Mouse (Mus musculus) embryonic facial prominence, embryonic 13.5 days (tissue): Measurements from ENCODE around the gene Chid1. TPM values are rescaled to one million over a fixed set of nuclear protein-coding genes. Genes with fewer than 3 reads are reported as not detected.

Experiments used
- ATAC-seq: fragments of 200-750 bp; cut with Nextera tagmentation; 2 replicates; pipeline ENCODE4 v1.8.0; 2017; ENCODE audit warnings: low read depth; ENCODE audit not compliant: insufficient number of reproducible peaks, insufficient read depth, low FRiP score, low TSS enrichment
- H3K27ac ChIP-seq: fragments of 300-500 bp; sonication (generic); 2 replicates; pipeline ENCODE4 v1.5.1; 2015; ENCODE audit warnings: moderate library complexity, mild to moderate bottlenecking, inconsistent platforms
- H3K27me3 ChIP-seq: fragments of 300-500 bp; sonication (generic); 2 replicates; pipeline ENCODE4 v1.6.1; 2015; ENCODE audit warnings: mild to moderate bottlenecking, inconsistent platforms
- H3K36me3 ChIP-seq: fragments of 300-500 bp; sonication (generic); 2 replicates; pipeline ENCODE4 v1.6.1; 2015; ENCODE audit warnings: mild to moderate bottlenecking, inconsistent platforms
- H3K4me1 ChIP-seq: fragments of 300-500 bp; sonication (generic); 2 replicates; pipeline ENCODE4 v1.6.1; 2015; ENCODE audit warnings: inconsistent platforms
- H3K4me2 ChIP-seq: fragments of 300-500 bp; sonication (generic); 2 replicates; pipeline ENCODE4 v1.6.1; 2015; ENCODE audit warnings: moderate library complexity, mild to moderate bottlenecking, inconsistent platforms
- H3K4me3 ChIP-seq: fragments of 300-500 bp; sonication (generic); 2 replicates; pipeline ENCODE4 v1.5.1; 2015; ENCODE audit warnings: mild to moderate bottlenecking, inconsistent platforms
- H3K9ac ChIP-seq: fragments of 300-500 bp; sonication (generic); 2 replicates; pipeline ENCODE4 v1.6.1; 2015; ENCODE audit warnings: mild to moderate bottlenecking, inconsistent platforms
- H3K9me3 ChIP-seq: fragments of 300-500 bp; sonication (generic); 2 replicates; pipeline ENCODE4 v1.6.1; 2016; ENCODE audit warnings: inconsistent platforms
- WGBS: fragments of 180-500 bp; shearing (Covaris S2); methylation state at CpG from one replicate; pipeline ENCODE4 v1.1.7; 2015; ENCODE audit warnings: mixed read lengths; 5-methylcytosine and 5-hydroxymethylcytosine counted together
- polyA plus RNA-seq: library from polyadenylated mRNA; unstranded; fragments of >200 nt; fragmentation: Nextera tagmentation; extraction: Ambion mirVana; gene quantifications from 2 replicates; pipeline ENCODE4 v1.2.1, GENCODE M21; 2015

The Chid1 gene
- polyA plus RNA-seq: 34.6 and 40.5 TPM in 2 replicates

- Histone ChIP-seq H3K4me2 (peak within 1 kb of the TSS; percentile 78), H3K4me3 (peak within 1 kb of the TSS; percentile 78), H3K4me1 (peaks cover 19% of the 10 kb centered on the region), H3K9ac (peak within 1 kb of the TSS; percentile 81), H3K36me3 (no peaks in the 10 kb centered on the region), H3K27ac (peak within 1 kb of the TSS; percentile 81), H3K27me3 (no peaks in the 10 kb centered on the region), H3K9me3 (no peaks in the 10 kb centered on the region)
- 1% methylated on average over 46 of the region's 46 CpGs for WGBS
- ATAC-seq: peak; percentile 93
Measured at GRCm38 (mm10) chr7:141539556-141540311, at the start of gene Chid1. TSS of gene Chid1 (minus strand) at chr7:141539857.

DNA sequence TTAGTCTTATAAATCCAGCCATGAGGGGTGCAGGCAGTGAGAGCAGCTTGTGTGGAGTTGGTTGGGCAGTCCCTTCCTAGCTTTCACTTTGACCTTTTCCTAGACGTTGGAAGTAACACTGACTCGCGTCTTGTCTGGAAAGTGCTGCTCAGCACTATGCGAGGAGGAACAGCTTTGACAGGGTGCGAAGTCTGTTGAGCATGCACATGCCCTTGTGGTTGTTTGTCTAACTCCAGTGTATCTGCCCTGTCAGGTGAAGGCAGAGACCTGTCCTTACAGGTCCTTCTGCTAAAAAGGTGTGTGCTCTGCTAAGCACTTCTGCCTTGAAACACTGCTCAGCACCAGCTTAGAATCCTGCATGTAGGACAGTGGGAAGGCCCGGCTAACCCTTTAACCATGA lies 49.2 kb upstream of the Chid1 start:
- Histone ChIP-seq H3K4me3 (no peak overlapping the region), H3K9ac (no peak overlapping the region), H3K36me3 (peaks cover 39% of the 10 kb centered on the region), H3K9me3 (no peaks in the 10 kb centered on the region), H3K4me2 (no peak overlapping the region), H3K4me1 (peaks cover 8% of the 10 kb centered on the region), H3K27me3 (no peaks in the 10 kb centered on the region), H3K27ac (no peak overlapping the region)
- 87% methylated on average over 6 of the region's 6 CpGs for WGBS
- ATAC-seq: no peak

DNA sequence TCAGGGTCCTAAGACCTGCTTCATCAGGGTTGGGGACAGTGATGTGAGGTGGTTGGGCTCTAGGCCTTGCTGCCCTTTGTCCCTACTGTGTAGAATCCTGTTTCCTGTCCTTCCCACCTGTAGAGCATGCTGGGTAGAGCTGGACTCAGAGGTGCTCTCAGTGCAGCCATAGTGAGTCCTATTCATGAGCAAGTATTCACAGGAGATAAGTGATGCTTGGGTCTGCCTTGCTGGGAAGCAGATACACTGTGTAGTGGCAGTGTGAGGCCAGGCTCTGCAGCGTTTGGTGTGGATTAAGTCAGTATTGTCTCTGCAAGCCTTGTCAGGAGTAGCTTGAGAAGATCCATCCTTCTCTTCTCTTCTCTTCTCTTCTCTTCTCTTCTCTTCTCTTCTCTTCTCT lies 46.2 kb upstream of the Chid1 start:
- H3K36me3 ChIP-seq: peaks cover 24% of the 10 kb centered on the region
- no peaks in the 10 kb centered on the region for H3K9me3 ChIP-seq
- no peak overlapping the region for H3K4me3 ChIP-seq
- 76% methylated on average over 1 of the region's 1 CpGs for WGBS
- H3K27ac ChIP-seq: no peak overlapping the region
- H3K27me3 ChIP-seq: no peaks in the 10 kb centered on the region
- H3K4me2 ChIP-seq: no peak overlapping the region
- H3K9ac ChIP-seq: no peak overlapping the region
- peaks cover 8% of the 10 kb centered on the region for H3K4me1 ChIP-seq
- ATAC-seq: no peak

DNA sequence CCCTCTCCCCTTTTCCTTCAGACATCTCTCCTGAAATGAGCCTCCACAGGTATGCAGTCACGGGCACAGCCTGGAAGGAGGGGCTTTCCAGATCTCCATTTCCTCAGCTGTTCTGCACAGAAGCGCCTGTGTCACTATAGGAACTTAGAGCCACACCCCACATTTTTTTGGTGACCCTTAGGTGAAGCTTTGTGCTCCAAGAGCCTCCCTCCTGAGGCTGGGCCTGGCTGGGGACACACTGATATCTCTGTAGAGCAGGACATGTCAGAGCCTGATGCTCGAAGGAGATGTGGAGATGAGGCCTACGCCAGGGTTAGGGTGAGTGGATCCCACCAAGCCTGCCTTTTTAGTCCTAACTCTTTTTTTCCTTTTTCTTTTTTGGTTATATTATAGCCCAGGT lies 45.6 kb upstream of the Chid1 start:
- Histone ChIP-seq H3K4me1 (peaks cover 8% of the 10 kb centered on the region), H3K27me3 (no peaks in the 10 kb centered on the region), H3K9me3 (no peaks in the 10 kb centered on the region), H3K36me3 (peaks cover 18% of the 10 kb centered on the region), H3K9ac (no peak overlapping the region), H3K4me3 (no peak overlapping the region), H3K27ac (no peak overlapping the region), H3K4me2 (no peak overlapping the region)
- 73% methylated on average over 4 of the region's 4 CpGs for WGBS
- ATAC-seq: no peak

- 83% methylated on average over 4 of the region's 5 CpGs for WGBS
- H3K27me3 ChIP-seq: no peaks in the 10 kb centered on the region
- H3K4me3 ChIP-seq: no peak overlapping the region
- no peak overlapping the region for H3K9ac ChIP-seq
- H3K4me2 ChIP-seq: no peak overlapping the region
- H3K27ac ChIP-seq: no peak overlapping the region
- no peak for ATAC-seq
- H3K4me1 ChIP-seq: peaks cover 8% of the 10 kb centered on the region
- H3K9me3 ChIP-seq: no peaks in the 10 kb centered on the region
- peaks cover 12% of the 10 kb centered on the region for H3K36me3 ChIP-seq
Measured at GRCm38 (mm10) chr7:141584048-141584841, 44.6 kb upstream of the Chid1 start.

- no peaks in the 10 kb centered on the region for H3K27me3 ChIP-seq
- peaks cover 3% of the 10 kb centered on the region; the same call in 1 of the 2 replicates for H3K4me1 ChIP-seq
- no peak overlapping the region for H3K4me3 ChIP-seq
- H3K27ac ChIP-seq: no peak overlapping the region
- H3K4me2 ChIP-seq: no peak overlapping the region
- 0 out of 2 replicates have a peak, but pooled peaks cover 2% of the 10 kb centered on the region for H3K36me3 ChIP-seq
- H3K9me3 ChIP-seq: no peaks in the 10 kb centered on the region
- H3K9ac ChIP-seq: no peak overlapping the region
- no peak for ATAC-seq
- 84% methylated on average over 7 of the region's 7 CpGs for WGBS
Measured at GRCm38 (mm10) chr7:141581323-141581722, 41.7 kb upstream of the Chid1 start.

- Histone ChIP-seq H3K9ac (no peak overlapping the region), H3K9me3 (no peaks in the 10 kb centered on the region), H3K27me3 (no peaks in the 10 kb centered on the region), H3K36me3 (0 out of 2 replicates have a peak, but pooled peaks cover 2% of the 10 kb centered on the region), H3K4me2 (no peak overlapping the region), H3K4me1 (no peaks in the 10 kb centered on the region), H3K4me3 (no peak overlapping the region), H3K27ac (no peak overlapping the region)
- no peak for ATAC-seq
- 94% methylated on average over 2 of the region's 2 CpGs for WGBS
Measured at GRCm38 (mm10) chr7:141578943-141579342, 39.3 kb upstream of the Chid1 start.

GRCm38 (mm10) chr7:141578511-141578910 lies 38.9 kb upstream of the Chid1 start:
- no peak overlapping the region for H3K4me2 ChIP-seq
- 0 out of 2 replicates have a peak, but pooled peaks cover 2% of the 10 kb centered on the region for H3K36me3 ChIP-seq
- WGBS: 94% methylated on average over 1 of the region's 1 CpGs
- no peak overlapping the region for H3K4me3 ChIP-seq
- no peaks in the 10 kb centered on the region for H3K27me3 ChIP-seq
- H3K9me3 ChIP-seq: no peaks in the 10 kb centered on the region
- H3K27ac ChIP-seq: no peak overlapping the region
- no peaks in the 10 kb centered on the region for H3K4me1 ChIP-seq
- no peak for ATAC-seq
- H3K9ac ChIP-seq: no peak overlapping the region

DNA sequence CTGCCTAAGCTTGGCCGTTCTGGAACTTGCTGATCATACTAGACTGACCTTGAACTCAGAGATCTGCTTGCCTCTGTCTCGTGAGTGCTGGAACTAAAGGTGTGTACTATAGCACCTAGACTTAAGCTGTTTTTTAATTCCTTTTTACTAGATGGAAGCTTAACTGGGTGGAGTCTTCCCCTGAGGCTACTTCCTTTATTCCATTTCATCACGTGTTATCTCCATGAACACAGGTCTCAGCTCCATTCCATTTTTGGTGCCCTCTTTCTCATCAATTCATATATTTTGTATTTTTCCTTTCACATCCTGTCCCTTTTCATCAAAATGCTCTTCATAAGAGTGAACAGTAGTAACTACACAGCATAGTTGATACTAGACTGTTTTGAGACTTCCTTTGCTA lies 38.1 kb upstream of the Chid1 start:
- H3K9me3 ChIP-seq: no peaks in the 10 kb centered on the region
- no peak overlapping the region for H3K4me2 ChIP-seq
- no peaks in the 10 kb centered on the region for H3K4me1 ChIP-seq
- no peak overlapping the region for H3K4me3 ChIP-seq
- H3K27me3 ChIP-seq: no peaks in the 10 kb centered on the region
- H3K27ac ChIP-seq: no peak overlapping the region
- no peak overlapping the region for H3K9ac ChIP-seq
- 0 out of 2 replicates have a peak, but pooled peaks cover 2% of the 10 kb centered on the region for H3K36me3 ChIP-seq
- ATAC-seq: no peak
- 79% methylated on average over 3 of the region's 3 CpGs for WGBS

DNA sequence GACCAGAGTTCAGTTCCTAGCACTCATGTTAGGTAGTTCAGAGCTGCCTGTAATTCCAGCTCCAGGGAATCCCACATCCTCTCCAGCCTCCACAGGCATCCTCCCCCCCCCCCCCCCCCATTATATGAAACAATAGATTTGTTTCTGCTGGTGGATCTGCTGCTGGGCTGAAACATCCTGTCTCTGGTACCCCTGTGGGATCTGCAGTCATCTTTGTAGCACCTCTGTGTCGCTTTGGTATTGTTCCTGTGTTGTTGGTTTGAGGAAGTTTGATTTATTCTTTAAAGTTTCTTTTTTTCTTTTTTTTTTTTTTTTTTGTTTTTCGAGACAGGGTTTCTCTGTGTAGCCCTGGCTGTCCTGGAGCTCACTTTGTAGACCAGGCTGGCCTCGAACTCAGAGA lies 35.8 kb upstream of the Chid1 start:
- Histone ChIP-seq H3K9me3 (no peaks in the 10 kb centered on the region), H3K4me3 (no peak overlapping the region), H3K36me3 (0 out of 2 replicates have a peak, but pooled peaks cover 2% of the 10 kb centered on the region), H3K9ac (no peak overlapping the region), H3K4me1 (no peaks in the 10 kb centered on the region), H3K4me2 (no peak overlapping the region), H3K27ac (no peak overlapping the region), H3K27me3 (no peaks in the 10 kb centered on the region)
- no peak for ATAC-seq
- 85% methylated on average over 3 of the region's 3 CpGs for WGBS

DNA sequence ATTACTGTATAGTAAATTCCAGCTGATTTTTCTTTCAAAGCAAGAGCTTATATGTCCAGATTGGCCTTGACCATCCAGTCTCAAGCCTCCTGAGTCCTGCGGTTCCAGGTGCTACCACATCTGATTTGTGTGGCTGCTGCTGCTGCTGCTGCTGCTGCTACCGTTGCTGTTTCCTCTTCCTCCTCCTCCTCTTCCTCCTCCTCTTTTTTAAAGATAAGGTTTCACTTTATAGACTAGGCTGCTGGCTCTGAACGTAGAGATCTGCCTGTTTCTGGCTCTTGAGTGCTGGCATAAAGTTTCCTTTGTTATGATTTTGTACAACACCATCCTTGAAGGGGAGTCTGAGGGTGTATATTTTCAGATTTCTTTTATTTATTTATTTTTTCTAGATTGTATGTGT lies 34.4 kb upstream of the Chid1 start:
- WGBS: 75% methylated on average over 3 of the region's 3 CpGs
- no peaks in the 10 kb centered on the region for H3K36me3 ChIP-seq
- H3K4me2 ChIP-seq: no peak overlapping the region

More for the DNA sequence above, 34.4 kb upstream of the Chid1 start:
- Histone ChIP-seq H3K4me1 (peaks cover 3% of the 10 kb centered on the region; the same call in 1 of the 2 replicates), H3K4me3 (no peak overlapping the region), H3K9ac (no peak overlapping the region), H3K27me3 (no peaks in the 10 kb centered on the region), H3K27ac (no peak overlapping the region), H3K9me3 (no peaks in the 10 kb centered on the region)
- no peak for ATAC-seq
